Mouse (Mus musculus): ENCODE results near the gene Ccdc71l. TPM values are rescaled to one million over a fixed set of nuclear protein-coding genes. Genes with fewer than 3 reads are reported as not detected.

Gene Ccdc71l
- 4.4 and 4.8 TPM in 2 replicates for polyA plus RNA-seq (2015; fragmentation: Nextera tagmentation; extraction: Ambion mirVana)

GRCm38 (mm10) chr12:32378528-32379295, at the start of gene Ccdc71l:
Ccdc71l (plus strand) TSS chr12:32378704.
- Histone ChIP-seq H3K27me3 (replicated peaks) (no peaks in the 10 kb centered on the region), H3K4me1 (replicated peaks) (no peaks in the 10 kb centered on the region), H3K9ac (peak within 1 kb of the TSS; percentile 89), H3K4me3 (replicated peaks) (peak within 1 kb of the TSS; percentile 84), H3K27ac (peak within 1 kb of the TSS; percentile 97), H3K36me3 (no peaks in the 10 kb centered on the region), H3K4me2 (replicated peaks) (peak within 1 kb of the TSS; percentile 79), H3K9me3 (no peaks in the 10 kb centered on the region)
- ATAC-seq: peak; percentile 86
- WGBS: under 1% methylated on average over 75 of the region's 78 CpGs

DNA sequence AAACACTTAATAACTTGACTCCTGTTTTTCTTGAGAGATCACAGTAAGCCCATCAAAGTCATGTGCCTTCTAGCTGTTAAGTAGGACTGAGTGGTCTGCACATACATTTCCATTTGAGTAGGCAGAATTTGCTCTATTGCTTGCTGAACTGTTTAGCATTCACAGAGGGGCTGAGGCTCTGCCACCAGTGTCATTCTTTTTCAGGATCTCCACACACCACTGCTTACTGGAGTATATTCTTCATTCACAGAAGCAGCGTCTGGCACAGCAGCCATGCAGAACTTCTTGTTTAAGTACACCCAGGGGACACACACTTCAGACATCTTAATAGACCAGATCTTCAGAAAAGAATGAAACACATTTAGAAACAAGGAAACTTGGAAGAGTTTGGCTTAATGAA, 39.4 kb upstream of the Ccdc71l start:
- Histone ChIP-seq H3K27ac (no peak overlapping the region), H3K9ac (no peak overlapping the region), H3K4me1 (replicated peaks) (no peaks in the 10 kb centered on the region), H3K4me3 (replicated peaks) (no peak overlapping the region), H3K9me3 (no peaks in the 10 kb centered on the region), H3K27me3 (replicated peaks) (no peaks in the 10 kb centered on the region), H3K36me3 (no peaks in the 10 kb centered on the region), H3K4me2 (replicated peaks) (no peak overlapping the region)
- ATAC-seq: no peak
- WGBS: 39% methylated on average over 1 of the region's 1 CpGs

- Histone ChIP-seq H3K27ac (no peak overlapping the region), H3K4me3 (replicated peaks) (no peak overlapping the region), H3K9me3 (no peaks in the 10 kb centered on the region), H3K36me3 (no peaks in the 10 kb centered on the region), H3K4me1 (replicated peaks) (no peaks in the 10 kb centered on the region), H3K27me3 (replicated peaks) (no peaks in the 10 kb centered on the region), H3K4me2 (replicated peaks) (no peak overlapping the region), H3K9ac (no peak overlapping the region)
- no peak for ATAC-seq
- whole genome bisulfite sequencing: 81% methylated on average over 1 of the region's 1 CpGs
These were observed 35.0 kb upstream of the Ccdc71l start for GRCm38 (mm10) chr12:32343487-32343886.

GRCm38 (mm10) chr12:32346121-32346520, 32.4 kb upstream of the Ccdc71l start:
- Histone ChIP-seq H3K9ac (no peak overlapping the region), H3K4me3 (replicated peaks) (no peak overlapping the region), H3K4me1 (replicated peaks) (no peaks in the 10 kb centered on the region), H3K27ac (no peak overlapping the region), H3K4me2 (replicated peaks) (no peak overlapping the region), H3K9me3 (no peaks in the 10 kb centered on the region), H3K36me3 (no peaks in the 10 kb centered on the region), H3K27me3 (replicated peaks) (no peaks in the 10 kb centered on the region)
- WGBS: 81% methylated on average over 4 of the region's 4 CpGs
- ATAC-seq: no peak

GRCm38 (mm10) chr12:32348493-32348892, 30.0 kb upstream of the Ccdc71l start:
- H3K4me3 ChIP-seq (replicated peaks): no peak overlapping the region
- WGBS: 58% methylated on average over 3 of the region's 3 CpGs
- ATAC-seq: 0 out of 2 replicates have a peak, but pooled peaks have one; percentile 59

GRCm38 (mm10) chr12:32351874-32352273, 26.6 kb upstream of the Ccdc71l start:
- no peak for ATAC-seq
- no peak overlapping the region for H3K4me2 ChIP-seq (replicated peaks)
- 87% methylated on average over 1 of the region's 1 CpGs for WGBS

More at GRCm38 (mm10) chr12:32348493-32348892, 30.0 kb upstream of the Ccdc71l start:
- no peaks in the 10 kb centered on the region for H3K4me1 ChIP-seq (replicated peaks)
- H3K9me3 ChIP-seq: no peaks in the 10 kb centered on the region
- no peak overlapping the region for H3K27ac ChIP-seq
- H3K27me3 ChIP-seq (replicated peaks): no peaks in the 10 kb centered on the region
- H3K4me2 ChIP-seq (replicated peaks): no peak overlapping the region
- H3K36me3 ChIP-seq: no peaks in the 10 kb centered on the region
- no peak overlapping the region for H3K9ac ChIP-seq

DNA sequence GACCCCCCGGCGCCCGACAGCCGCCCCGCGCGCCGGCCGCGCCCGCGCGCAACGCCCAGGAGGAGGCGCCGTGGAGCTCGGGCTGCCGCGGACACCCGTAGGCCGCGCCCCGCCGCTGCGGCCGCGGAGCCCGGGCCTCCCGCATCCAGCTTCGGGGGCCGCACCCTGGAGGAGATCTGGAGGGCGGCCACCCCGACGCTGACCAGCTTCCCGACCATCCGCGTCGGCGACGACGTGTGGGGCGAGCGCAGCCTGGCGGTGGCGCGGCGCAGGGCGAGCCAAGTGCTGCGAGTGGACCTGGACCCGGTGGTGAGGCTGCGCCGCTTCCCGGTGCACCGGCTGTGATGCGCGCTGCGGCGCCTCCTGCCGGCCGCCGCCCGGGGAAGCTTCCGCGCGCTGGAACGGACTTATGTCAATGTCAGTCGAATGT, 807 bp downstream of the Ccdc71l start:
- Histone ChIP-seq H3K4me1 (replicated peaks) (no peaks in the 10 kb centered on the region), H3K9ac (peak overlapping the region; percentile 89), H3K27me3 (replicated peaks) (no peaks in the 10 kb centered on the region), H3K4me3 (replicated peaks) (peak overlapping the region; percentile 84), H3K36me3 (no peaks in the 10 kb centered on the region), H3K9me3 (no peaks in the 10 kb centered on the region), H3K4me2 (replicated peaks) (peak overlapping the region; percentile 79), H3K27ac (peak overlapping the region; percentile 97)
- WGBS: under 1% methylated on average over 63 of the region's 67 CpGs
- ATAC-seq: peak; percentile 87

More at GRCm38 (mm10) chr12:32351874-32352273, 26.6 kb upstream of the Ccdc71l start:
- Histone ChIP-seq H3K27ac (no peak overlapping the region), H3K4me3 (replicated peaks) (no peak overlapping the region), H3K36me3 (no peaks in the 10 kb centered on the region), H3K9ac (no peak overlapping the region), H3K27me3 (replicated peaks) (no peaks in the 10 kb centered on the region), H3K9me3 (no peaks in the 10 kb centered on the region), H3K4me1 (replicated peaks) (no peaks in the 10 kb centered on the region)

- H3K27ac ChIP-seq: peak overlapping the region; percentile 97
- ATAC-seq: peak; percentile 50
- under 1% methylated on average over 28 of the region's 28 CpGs for WGBS
These were observed 1.2 kb downstream of the Ccdc71l start for GRCm38 (mm10) chr12:32379731-32380130.

GRCm38 (mm10) chr12:32380457-32380856, 2.0 kb downstream of the Ccdc71l start:
- Histone ChIP-seq H3K4me2 (replicated peaks) (peak overlapping the region; percentile 55), H3K9ac (no peak overlapping the region), H3K4me3 (replicated peaks) (peak overlapping the region; percentile 24), H3K27ac (no peak overlapping the region), H3K27me3 (replicated peaks) (no peaks in the 10 kb centered on the region), H3K36me3 (no peaks in the 10 kb centered on the region), H3K4me1 (replicated peaks) (no peaks in the 10 kb centered on the region), H3K9me3 (no peaks in the 10 kb centered on the region)
- WGBS: 76% methylated on average over 3 of the region's 3 CpGs
- ATAC-seq: no peak

More at GRCm38 (mm10) chr12:32379731-32380130, 1.2 kb downstream of the Ccdc71l start:
- Histone ChIP-seq H3K9me3 (no peaks in the 10 kb centered on the region), H3K36me3 (no peaks in the 10 kb centered on the region), H3K4me1 (replicated peaks) (no peaks in the 10 kb centered on the region), H3K9ac (peak overlapping the region; percentile 89), H3K4me2 (replicated peaks) (peak overlapping the region; percentile 79), H3K4me3 (replicated peaks) (peak overlapping the region; percentile 84), H3K27me3 (replicated peaks) (no peaks in the 10 kb centered on the region)

GRCm38 (mm10) chr12:32381011-32381410, 2.5 kb downstream of the Ccdc71l start:
- ATAC-seq: no peak
- WGBS: 92% methylated on average over 2 of the region's 2 CpGs
- Histone ChIP-seq H3K4me1 (replicated peaks) (no peaks in the 10 kb centered on the region), H3K9me3 (no peaks in the 10 kb centered on the region), H3K4me3 (replicated peaks) (peak overlapping the region; percentile 24), H3K4me2 (replicated peaks) (peak overlapping the region; percentile 55), H3K27me3 (replicated peaks) (no peaks in the 10 kb centered on the region), H3K27ac (no peak overlapping the region), H3K9ac (no peak overlapping the region), H3K36me3 (no peaks in the 10 kb centered on the region)

DNA sequence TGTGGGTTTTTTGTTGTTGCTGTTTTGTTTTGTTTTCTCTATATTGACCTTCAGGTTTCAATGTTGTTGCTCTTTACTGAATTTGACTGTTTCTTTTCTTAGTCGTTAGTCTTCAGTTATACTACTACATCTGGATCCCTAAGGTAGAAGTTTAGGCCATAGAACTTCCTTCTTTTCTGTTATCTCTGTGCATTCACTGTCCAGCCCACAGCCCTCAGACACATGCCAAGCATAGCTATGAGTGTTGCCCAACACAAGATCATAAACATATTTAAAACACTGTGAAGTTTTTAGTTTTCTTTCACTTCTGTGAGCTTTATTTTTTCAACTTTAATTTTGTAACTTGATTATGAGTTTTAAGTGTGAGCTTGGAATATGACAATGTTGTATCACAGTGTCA, 41.0 kb downstream of the Ccdc71l start:
- Histone ChIP-seq H3K27me3 (replicated peaks) (no peaks in the 10 kb centered on the region), H3K36me3 (no peaks in the 10 kb centered on the region), H3K4me1 (replicated peaks) (no peaks in the 10 kb centered on the region), H3K9me3 (no peaks in the 10 kb centered on the region), H3K4me3 (replicated peaks) (no peak overlapping the region), H3K27ac (no peak overlapping the region), H3K9ac (no peak overlapping the region), H3K4me2 (replicated peaks) (no peak overlapping the region)
- ATAC-seq: no peak
- WGBS: 74% methylated on average over 1 of the region's 1 CpGs

DNA sequence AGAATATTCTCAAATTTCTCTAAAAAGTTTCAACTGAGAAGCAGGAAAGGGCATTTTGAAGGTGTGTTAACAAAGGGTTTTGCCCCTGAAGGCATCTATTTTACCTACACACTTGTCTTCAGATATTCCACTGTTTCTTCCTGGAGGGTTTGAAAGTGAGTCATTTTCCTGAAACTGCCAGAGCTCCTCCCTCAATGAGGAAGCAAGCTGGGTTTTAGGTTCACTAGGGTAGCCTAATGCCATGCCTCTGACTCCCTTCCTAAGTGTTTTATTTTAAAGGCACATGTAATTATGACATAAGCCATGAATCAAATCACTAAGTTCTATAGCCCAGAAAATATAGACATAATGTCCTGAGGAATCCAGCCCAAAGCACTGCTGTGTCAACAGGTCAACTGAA, 49.3 kb downstream of the Ccdc71l start:
- H3K4me1 ChIP-seq (replicated peaks): no peaks in the 10 kb centered on the region
- H3K4me2 ChIP-seq (replicated peaks): no peak overlapping the region
- H3K4me3 ChIP-seq (replicated peaks): no peak overlapping the region
- no peak overlapping the region for H3K27ac ChIP-seq
- ATAC-seq: peak; percentile 49; the same call in 1 of the 2 replicates
- H3K27me3 ChIP-seq (replicated peaks): no peaks in the 10 kb centered on the region
- H3K9me3 ChIP-seq: no peaks in the 10 kb centered on the region
- H3K36me3 ChIP-seq: no peaks in the 10 kb centered on the region
- no peak overlapping the region for H3K9ac ChIP-seq

DNA sequence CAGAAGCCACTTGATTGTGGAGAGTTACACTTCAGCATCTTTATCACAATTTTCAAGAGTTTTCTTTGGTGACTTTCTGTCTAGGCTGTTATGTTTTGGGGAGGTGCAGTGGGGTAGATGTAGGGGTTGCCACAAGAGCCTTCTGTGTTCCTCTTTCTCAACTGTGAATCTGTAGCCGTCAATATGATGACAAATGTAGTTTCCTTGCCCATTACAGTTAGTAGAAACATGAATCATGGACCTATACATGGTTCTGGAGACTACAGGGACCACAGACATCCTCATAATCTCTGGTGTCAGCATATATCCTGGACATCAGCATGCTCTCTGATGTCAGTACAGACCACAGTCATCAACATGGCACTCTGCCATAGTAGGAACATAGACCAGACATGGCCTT, 52.5 kb downstream of the Ccdc71l start:
- no peak for ATAC-seq
- no peak overlapping the region for H3K4me3 ChIP-seq (replicated peaks)
- H3K36me3 ChIP-seq: no peaks in the 10 kb centered on the region
- H3K4me2 ChIP-seq (replicated peaks): no peak overlapping the region
- no peak overlapping the region for H3K27ac ChIP-seq
- H3K9ac ChIP-seq: no peak overlapping the region
- 76% methylated on average over 1 of the region's 1 CpGs for WGBS
- H3K4me1 ChIP-seq (replicated peaks): no peaks in the 10 kb centered on the region
- no peaks in the 10 kb centered on the region for H3K27me3 ChIP-seq (replicated peaks)
- H3K9me3 ChIP-seq: no peaks in the 10 kb centered on the region

Measured in intestine, embryonic 15.5 days (tissue).